Mouse (Mus musculus): ENCODE data around the gene Efcab7. TPM values are rescaled to one million over a fixed set of nuclear protein-coding genes. Genes with fewer than 3 reads are reported as not detected.

Gene Efcab7
- 6.0 TPM for polyA plus RNA-seq (2017; shearing (Covaris generic))

GRCm38 (mm10) chr4:99829094-99830073 lies at the start of gene Efcab7:
Gene Efcab7, plus strand, starts transcription at chr4:99829198.

GRCm38 (mm10) chr4:99929149-99929612 lies 100.2 kb downstream of the Efcab7 start, which contains the start of gene Pgm1:
Gene Pgm1, plus strand, starts transcription at chr4:99929414.

DNA sequence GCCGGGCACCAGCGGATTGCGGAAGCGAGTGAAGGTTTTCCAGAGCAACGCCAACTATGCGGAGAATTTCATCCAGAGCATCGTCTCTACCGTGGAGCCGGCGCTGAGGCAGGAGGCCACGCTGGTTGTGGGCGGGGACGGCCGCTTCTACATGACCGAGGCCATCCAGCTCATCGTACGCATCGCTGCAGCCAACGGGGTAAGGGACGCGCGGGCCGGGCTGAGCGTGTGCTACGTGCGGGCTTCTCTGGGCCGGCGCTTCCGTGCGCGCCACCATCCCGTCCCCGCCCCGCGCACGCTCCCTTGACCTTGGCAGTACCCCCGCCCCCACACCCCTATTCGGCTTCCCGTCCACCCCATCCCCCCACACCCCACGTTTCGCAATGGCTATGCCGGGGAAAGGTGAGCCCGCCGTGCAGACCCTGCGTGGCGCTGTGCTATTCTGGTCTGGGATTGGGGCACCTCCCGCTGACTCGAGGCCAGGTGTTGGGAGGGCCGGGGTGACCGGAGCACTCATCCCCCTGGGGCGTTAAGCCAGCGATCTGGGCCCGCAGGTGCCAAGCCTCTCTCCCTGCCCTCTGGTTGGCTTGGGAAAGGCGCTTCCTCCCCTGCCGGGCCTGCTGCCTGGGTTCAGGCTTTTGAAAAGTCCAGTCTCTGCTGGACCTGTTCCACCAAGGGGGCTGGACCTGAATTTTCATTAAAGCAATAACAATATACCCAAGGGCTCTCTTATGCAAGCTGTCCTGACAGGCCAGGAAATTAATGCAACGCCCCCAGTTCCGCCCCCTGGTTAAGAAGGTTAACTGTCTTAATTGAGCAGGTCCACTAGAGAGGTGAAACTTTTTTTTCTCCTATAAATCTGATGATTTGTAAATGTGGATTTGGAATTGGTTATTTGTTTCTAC lies 100.9 kb downstream of the Efcab7 start, which contains the start of gene Itgb3bp:
Itgb3bp (minus strand) TSS at position 201 of the 905 bp plus-strand sequence.

Other genes with a start within 250 kb of the Efcab7 start
- not detected for gene Foxd3, start 172.9 kb upstream of the Efcab7 start, polyA plus RNA-seq (2017; shearing (Covaris generic))
- 10.5 TPM for gene Alg6, start 113.5 kb upstream of the Efcab7 start, polyA plus RNA-seq (2017; shearing (Covaris generic))
- 59.6 TPM for gene Pgm1, start 100.2 kb downstream of the Efcab7 start, polyA plus RNA-seq (2017; shearing (Covaris generic))
- 36.6 TPM for gene Itgb3bp, start 100.6 kb downstream of the Efcab7 start, polyA plus RNA-seq (2017; shearing (Covaris generic))